Mouse (Mus musculus) forebrain, embryonic 11.5 days (tissue): ENCODE measurements around the gene Gmnc. TPM values are rescaled to one million over a fixed set of nuclear protein-coding genes. Genes with fewer than 3 reads are reported as not detected.

ENCODE experiments used
- ATAC-seq: fragments of 200-750 bp; cut with Nextera tagmentation; replicated peaks from 2 replicates; pipeline ENCODE4 v1.8.0; 2017; ENCODE audit warnings: moderate TSS enrichment; ENCODE audit not compliant: low FRiP score
- DNase-seq: peaks from one replicate; pipeline ENCODE4 v3.0.0-alpha.2; 2017; ENCODE audit warnings: low spot score
- H3K27ac ChIP-seq: fragments of 300-500 bp; sonication (generic); 2 replicates; pipeline ENCODE4 v1.5.1; 2014; ENCODE audit warnings: low read depth, low read length
- H3K27me3 ChIP-seq: fragments of 300-500 bp; sonication (generic); 2 replicates; pipeline ENCODE4 v1.6.1; 2014; ENCODE audit warnings: mild to moderate bottlenecking, low read length, mixed read lengths; ENCODE audit not compliant: control insufficient read depth, insufficient read depth
- H3K36me3 ChIP-seq: fragments of 300-500 bp; sonication (generic); 2 replicates; pipeline ENCODE4 v1.6.1; 2014; ENCODE audit warnings: mild to moderate bottlenecking, low read length, moderate library complexity, mixed read lengths; ENCODE audit not compliant: control insufficient read depth, insufficient read depth
- H3K4me1 ChIP-seq: fragments of 300-500 bp; sonication (generic); replicated peaks from 2 replicates; pipeline ENCODE4 v1.6.1; 2014; ENCODE audit warnings: low read length, mixed read lengths; ENCODE audit not compliant: control insufficient read depth, insufficient read depth
- H3K4me2 ChIP-seq: fragments of 300-500 bp; sonication (generic); 2 replicates; pipeline ENCODE4 v1.6.1; 2014; ENCODE audit warnings: low read depth, mild to moderate bottlenecking, low read length, moderate library complexity, mixed read lengths; ENCODE audit not compliant: severe bottlenecking
- H3K4me3 ChIP-seq: fragments of 300-500 bp; sonication (generic); 2 replicates; pipeline ENCODE4 v1.5.1; 2014; ENCODE audit warnings: low read depth, low read length
- H3K9ac ChIP-seq: fragments of 300-500 bp; sonication (generic); 2 replicates; pipeline ENCODE4 v1.6.1; 2014; ENCODE audit warnings: low read length
- H3K9me3 ChIP-seq: fragments of 300-500 bp; sonication (generic); 2 replicates; pipeline ENCODE4 v1.6.1; 2016; ENCODE audit warnings: low read length, mixed read lengths; ENCODE audit not compliant: control insufficient read depth
- WGBS: fragments of 180-500 bp; shearing (Covaris S2); extraction: QIAGEN DNeasy Blood & Tissue Kit; methylation state at CpG from one replicate; pipeline ENCODE4 v1.1.7; 2014; 5-methylcytosine and 5-hydroxymethylcytosine counted together
- polyA plus RNA-seq: library from polyadenylated mRNA; unstranded; fragments of >200 nt; fragmentation: Nextera tagmentation; extraction: Ambion mirVana; gene quantifications from 2 replicates; pipeline ENCODE4 v1.2.1, GENCODE M21; 2014

Gmnc gene
- polyA plus RNA-seq, 1 experiment from 2014 or later = 1.0 TPM

GRCm38 (mm10) chr16:26901471-26901870 lies 90.0 kb downstream of the Gmnc start:
- 49% methylated on average over 4 of the region's 4 CpGs for WGBS
- no peaks in the 10 kb centered on the region for H3K36me3 ChIP-seq
- no peak overlapping the region for H3K9ac ChIP-seq
- no peak for ATAC-seq
- H3K4me1 ChIP-seq = no peaks in the 10 kb centered on the region
- H3K9me3 ChIP-seq = no peaks in the 10 kb centered on the region
- no peak overlapping the region for H3K4me2 ChIP-seq
- no peak overlapping the region for H3K4me3 ChIP-seq
- H3K27me3 ChIP-seq = no peaks in the 10 kb centered on the region
- DNase-seq = no peak
- H3K27ac ChIP-seq = no peak overlapping the region

GRCm38 (mm10) chr16:26886337-26886736 lies 105.1 kb downstream of the Gmnc start:
- H3K9ac ChIP-seq = no peak overlapping the region

GRCm38 (mm10) chr16:26876885-26877284 lies 114.6 kb downstream of the Gmnc start:
- Histone ChIP-seq H3K4me3 (no peak overlapping the region), H3K27ac (no peak overlapping the region), H3K27me3 (no peaks in the 10 kb centered on the region), H3K4me1 (no peaks in the 10 kb centered on the region), H3K9ac (no peak overlapping the region), H3K4me2 (no peak overlapping the region), H3K36me3 (no peaks in the 10 kb centered on the region), H3K9me3 (no peaks in the 10 kb centered on the region)
- DNase-seq = no peak
- no peak for ATAC-seq
- 82% methylated on average over 3 of the region's 3 CpGs for WGBS

More at GRCm38 (mm10) chr16:26886337-26886736, 105.1 kb downstream of the Gmnc start:
- ATAC-seq (no peak), DNase-seq (no peak)
- H3K36me3 ChIP-seq = no peaks in the 10 kb centered on the region
- no peaks in the 10 kb centered on the region for H3K4me1 ChIP-seq
- no peaks in the 10 kb centered on the region for H3K9me3 ChIP-seq
- no peak overlapping the region for H3K4me3 ChIP-seq
- H3K27ac ChIP-seq = no peak overlapping the region
- no peak overlapping the region for H3K4me2 ChIP-seq
- 87% methylated on average over 4 of the region's 4 CpGs for WGBS
- no peaks in the 10 kb centered on the region for H3K27me3 ChIP-seq
